Mouse (Mus musculus) layer of hippocampus, postnatal 10 days (tissue): Measurements from ENCODE around the gene Papss2. TPM values are rescaled to one million over a fixed set of nuclear protein-coding genes. Genes with fewer than 3 reads are reported as not detected.

Experiments
- DNase-seq, 2 experiments: peaks; one replicate each; pipeline ENCODE4 v3.0.0; 2021; ENCODE audit warnings: low spot score in 2 of 2
- long read RNA-seq: library from polyadenylated mRNA; stranded (forward); transcript quantifications from one replicate; pipeline ENCODE4 v2.0.0, GENCODE M21; 2023
- total RNA-seq, 2 experiments: library from RNA; stranded (reverse); gene quantifications; 2 replicates each; pipeline ENCODE4 v1.2.3; 2021

Gene Papss2
- total RNA-seq, result 1 to 10 TPM; 5.8 to 6.4 TPM
- long read RNA-seq, partial matches to known transcripts, result 1 of 3 reads
- long read RNA-seq, other reads (novel, unspliced or antisense), result 0 of 3 reads

- peak; percentile 25 to 45 for DNase-seq
Measured at GRCm38 (mm10) chr19:32595506-32596286, at the start of gene Papss2. Gene Papss2 (plus strand): TSS chr19:32595790.

DNA sequence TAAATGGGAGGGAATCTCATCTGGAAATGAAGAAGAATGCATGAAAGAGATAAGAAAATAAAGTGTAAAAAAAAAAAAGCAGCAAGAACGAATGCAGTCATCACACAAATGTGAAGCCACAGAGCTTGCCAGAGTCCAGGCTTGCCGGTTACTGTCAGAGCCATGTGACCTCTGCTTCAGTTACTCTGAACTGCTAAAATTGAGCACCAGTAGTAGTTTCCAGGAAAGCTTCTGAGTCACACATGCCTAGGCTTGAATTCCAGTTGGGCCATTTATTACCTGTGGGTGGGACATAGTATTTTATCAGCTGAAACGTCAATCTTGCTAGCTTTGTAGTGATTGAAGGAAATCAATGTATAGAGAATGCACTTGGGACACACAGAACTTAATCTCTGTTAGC, 48.2 kb upstream of the Papss2 start:
- DNase-seq, result no peak

DNA sequence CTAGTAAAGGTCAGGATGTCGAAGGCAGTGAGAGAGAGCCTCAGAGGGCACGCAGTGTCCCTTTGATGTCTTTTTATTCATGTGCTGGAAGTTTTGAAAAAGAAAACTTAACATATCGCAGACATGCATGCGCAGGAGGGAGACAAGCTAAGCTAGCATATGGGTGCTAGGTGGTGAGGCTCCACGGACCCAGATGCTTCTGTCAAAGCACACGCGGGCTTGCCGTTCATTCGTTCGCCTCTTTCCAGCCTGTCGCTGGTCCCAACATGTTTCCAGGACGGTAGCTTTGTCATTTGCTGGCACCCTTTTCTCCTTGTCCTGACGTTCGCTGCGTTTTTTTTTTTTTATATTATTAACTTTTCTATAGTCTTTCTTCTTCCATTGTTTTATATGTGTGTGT, 47.4 kb upstream of the Papss2 start:
- DNase-seq, result no peak

DNA sequence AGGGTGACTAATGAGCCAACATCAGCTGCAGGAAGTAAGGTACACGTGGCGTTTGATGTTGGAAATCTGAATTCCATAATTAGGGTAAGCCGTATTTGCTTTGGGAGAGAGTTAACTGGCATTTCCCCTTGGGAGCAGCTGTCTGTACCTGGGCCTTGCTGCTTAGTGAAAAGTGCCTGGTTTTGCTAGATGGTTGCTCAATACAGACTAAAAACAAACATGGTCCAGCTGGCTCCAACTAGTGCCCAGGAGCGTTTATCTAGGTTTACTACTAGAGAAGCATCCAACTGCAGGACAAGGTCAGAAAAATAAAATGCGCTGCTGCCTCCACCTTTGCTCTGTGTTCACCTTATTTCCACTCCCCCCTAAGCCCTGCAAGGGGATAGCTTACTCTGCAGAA, 45.1 kb upstream of the Papss2 start:
- no peak for DNase-seq

GRCm38 (mm10) chr19:32551442-32551841, 44.1 kb upstream of the Papss2 start:
- DNase-seq, result no peak

DNA sequence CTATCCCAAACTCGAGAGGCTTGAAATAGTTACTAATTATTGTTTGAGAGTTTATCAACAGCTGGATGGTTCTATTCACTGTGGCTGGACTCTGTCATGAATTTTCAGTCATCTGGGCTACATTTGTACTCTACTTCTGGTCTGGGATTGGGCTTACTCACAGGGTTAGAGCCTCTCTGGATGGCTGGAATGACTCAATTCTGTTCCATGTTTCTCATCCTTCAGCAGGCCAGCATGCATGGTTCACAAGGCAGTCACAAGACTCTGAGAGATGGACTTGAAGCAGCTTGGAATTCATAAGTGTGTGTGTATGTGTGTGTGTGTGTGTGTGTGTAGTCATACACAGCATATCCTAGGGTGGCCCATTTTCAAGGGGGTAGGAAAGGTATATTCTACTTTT, 43.5 kb upstream of the Papss2 start:
- no peak for DNase-seq

- no peak for DNase-seq
Measured at GRCm38 (mm10) chr19:32553310-32553709, 42.3 kb upstream of the Papss2 start.

GRCm38 (mm10) chr19:32555257-32555656, 40.3 kb upstream of the Papss2 start:
- DNase-seq, result peak; percentile 22 to 40

DNA sequence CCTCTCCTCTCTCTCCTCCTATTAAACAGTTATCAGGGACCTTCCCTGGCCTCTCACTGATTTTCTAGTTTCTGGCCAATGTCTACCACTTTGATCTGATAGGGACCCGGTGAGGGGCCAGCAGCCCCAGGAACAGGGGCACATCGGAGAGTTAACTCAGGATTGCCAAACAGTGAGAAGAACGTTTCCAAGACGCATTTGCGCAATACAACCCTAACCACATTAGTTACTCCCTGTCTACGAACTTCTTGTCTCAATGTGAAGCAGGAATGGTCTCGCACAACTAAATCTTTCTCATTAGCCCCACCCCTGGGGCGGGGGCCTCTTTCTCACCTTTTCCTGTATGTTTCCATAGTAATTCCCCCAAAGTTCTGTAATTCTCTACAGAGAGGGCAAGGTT, 28.6 kb upstream of the Papss2 start:
- no peak for DNase-seq

DNA sequence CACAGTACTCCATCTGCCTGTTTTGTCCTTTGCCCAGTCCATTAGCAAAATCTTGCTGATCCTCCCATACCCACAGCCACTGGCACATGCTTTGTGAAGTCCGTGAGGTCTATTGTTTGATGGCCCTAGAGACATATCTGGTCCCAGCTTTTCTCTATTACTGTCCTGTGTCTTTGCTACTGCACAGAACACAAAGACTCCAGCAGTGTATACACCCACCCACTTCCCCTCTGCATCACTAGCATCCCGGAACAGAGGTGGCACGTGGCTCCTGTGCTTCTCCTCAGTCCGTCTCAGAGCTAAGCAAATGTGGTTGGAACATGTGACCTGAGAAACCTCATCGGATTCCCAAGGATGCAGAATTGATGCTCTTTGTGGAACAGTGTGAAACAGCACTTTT, 28.1 kb upstream of the Papss2 start:
- no peak for DNase-seq

GRCm38 (mm10) chr19:32568470-32568869, 27.1 kb upstream of the Papss2 start:
- no peak for DNase-seq

DNA sequence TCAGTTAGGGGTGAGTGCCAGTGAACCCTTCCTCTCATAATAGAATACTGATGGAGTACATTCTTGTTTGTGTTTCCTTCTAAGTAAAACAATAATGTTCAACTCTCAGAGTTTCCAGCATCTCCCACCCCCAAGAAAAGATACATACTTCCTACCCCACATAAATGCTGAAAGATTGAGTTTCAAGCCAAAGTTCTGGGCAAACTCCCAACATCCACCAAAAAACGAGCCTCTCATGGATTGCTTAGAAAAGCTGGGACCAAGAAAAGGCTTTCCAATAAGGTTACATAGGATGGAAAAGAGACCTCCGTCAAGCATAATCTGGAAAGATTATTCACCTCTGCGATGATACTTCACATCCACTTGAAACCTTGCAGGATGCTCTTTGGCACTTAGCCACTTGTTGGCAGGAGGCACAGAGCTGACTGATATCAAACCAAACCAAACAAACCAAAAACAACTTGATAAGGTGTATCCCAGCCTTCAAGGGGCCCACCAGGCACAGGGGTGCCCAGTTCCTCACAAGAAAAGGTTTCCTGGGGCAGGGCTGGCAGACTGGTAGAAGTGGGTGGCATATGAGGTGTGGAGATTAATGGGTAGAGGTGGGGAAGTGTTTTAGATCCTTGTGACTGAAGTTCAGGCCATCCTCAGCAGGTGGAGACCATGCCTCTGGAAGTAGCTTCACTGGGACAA, 26.5 kb upstream of the Papss2 start:
- DNase-seq, result no peak

- no peak for DNase-seq
Measured at GRCm38 (mm10) chr19:32569725-32570124, 25.9 kb upstream of the Papss2 start.

DNA sequence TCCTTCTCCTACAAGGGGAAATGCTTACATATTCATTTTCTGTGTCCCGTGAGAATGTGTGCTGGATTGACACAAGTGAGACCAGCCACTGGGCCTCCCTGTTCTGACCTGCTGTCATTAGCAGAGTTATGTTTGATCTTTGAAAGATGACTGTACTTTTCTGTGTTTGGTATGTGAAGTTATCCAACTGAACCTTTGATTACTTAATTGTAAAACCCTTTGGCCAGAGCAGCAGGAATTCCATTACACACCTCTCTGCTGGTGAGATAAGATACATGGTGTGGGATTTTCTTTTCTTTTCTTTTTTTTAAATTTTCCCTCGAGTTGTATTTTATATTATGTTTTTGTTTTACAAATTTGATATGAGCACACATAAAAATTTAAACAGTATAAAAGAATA, 23.4 kb upstream of the Papss2 start:
- DNase-seq, result no peak

DNA sequence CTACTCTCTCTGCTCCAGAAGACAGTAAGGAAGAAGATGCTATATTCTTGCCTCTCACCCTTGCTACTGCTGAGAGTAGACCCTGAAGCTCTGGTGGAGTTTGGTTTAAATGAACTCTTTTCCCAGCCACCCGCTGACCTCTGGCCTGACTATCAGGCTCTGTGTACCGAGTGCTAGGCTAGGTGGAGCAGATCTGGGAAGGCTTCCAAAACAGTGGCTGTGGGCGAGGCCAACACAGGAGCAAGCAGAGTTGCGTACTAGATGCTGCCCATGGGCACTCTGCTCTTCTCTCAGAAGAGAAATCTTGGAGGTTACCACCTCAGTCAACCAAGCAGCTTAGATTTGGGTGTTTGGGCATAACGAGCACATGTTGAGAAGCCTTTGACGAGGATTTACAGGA, 22.3 kb upstream of the Papss2 start:
- DNase-seq, result no peak

DNA sequence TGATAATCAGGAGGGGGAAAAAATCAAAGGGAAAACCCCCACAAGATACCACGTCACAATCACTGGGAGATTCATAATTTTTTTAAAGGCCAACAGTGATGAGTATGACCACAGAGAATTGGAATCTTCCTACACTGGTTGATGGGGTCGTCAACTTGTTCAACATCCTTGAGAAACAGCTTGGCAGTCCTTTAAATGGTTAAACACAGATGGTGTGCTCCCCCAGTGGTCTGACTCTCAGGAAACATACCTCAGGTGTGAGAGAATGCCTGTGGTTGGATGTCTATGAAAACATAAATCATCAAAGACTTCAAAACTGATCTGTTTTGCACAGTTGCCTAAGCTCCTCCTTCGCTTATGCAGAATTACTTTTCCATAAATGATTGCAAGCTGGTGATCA, 20.7 kb upstream of the Papss2 start:
- DNase-seq, result no peak

- DNase-seq, result no peak
Measured at GRCm38 (mm10) chr19:32577749-32578148, 17.8 kb upstream of the Papss2 start.

GRCm38 (mm10) chr19:32583091-32583766, 12.4 kb upstream of the Papss2 start:
- no peak for DNase-seq

DNA sequence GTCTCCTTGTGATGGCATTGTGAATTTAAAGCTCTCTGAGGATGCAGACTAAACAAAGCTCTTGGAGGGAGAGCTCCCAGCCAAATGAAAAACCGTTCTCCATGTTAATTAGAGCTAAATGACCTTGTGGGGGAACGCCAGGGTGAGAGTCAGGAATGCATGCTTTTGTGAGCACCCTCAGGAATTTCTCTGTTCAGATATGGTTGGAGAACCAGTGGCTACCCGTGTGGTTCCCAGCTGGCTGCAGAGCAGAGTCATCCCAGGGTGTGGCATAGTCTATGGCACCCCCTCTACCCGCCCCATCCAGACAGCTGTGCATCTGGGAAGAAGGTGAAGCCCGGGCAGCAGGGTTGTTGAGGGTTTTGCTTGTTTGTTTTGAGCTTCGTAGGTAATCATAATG, 7.9 kb upstream of the Papss2 start:
- no peak for DNase-seq

DNA sequence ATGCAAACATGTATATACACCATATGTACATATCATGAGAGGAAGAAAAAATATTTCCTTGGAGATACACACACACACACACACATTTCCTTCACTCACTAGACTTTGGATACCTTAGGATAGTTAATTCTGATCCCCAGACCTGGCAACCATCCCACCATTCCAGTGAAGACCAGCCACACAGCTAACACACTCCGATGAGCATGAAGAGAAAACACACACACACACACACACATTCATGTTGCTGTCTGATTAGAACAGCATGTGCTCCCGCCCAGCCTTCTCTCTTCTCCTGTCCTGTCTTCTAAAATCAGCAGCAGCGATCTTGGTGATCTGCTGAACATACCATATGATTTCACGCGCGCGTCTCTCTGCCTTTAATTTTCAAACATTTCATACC, 2.8 kb upstream of the Papss2 start:
- DNase-seq, result no peak

- DNase-seq, result no peak
Measured at GRCm38 (mm10) chr19:32593870-32594269, 1.7 kb upstream of the Papss2 start.

DNA sequence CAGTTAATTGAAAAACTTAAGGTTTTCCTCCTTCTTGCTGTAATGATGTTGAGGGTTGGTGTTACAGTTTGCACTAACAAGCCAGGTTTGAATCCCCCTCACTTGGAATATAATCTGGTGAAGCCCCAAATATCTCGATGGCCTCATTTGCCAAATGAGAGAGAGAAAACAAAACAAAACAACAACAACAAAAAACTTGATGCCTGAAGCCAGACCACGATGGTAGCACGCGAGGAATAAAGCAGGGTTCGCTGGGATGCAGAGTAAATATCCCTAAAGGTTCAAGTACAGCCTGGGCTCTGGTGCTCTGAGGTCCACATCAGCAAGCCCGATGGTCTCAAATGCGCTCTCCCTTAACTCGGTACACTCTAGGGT, 472 bp upstream of the Papss2 start:
- no peak for DNase-seq
